ENCODE assay signal across 13 mouse cellular contexts in genomic region chr10:40525616-40526155, GRCm38 (mm10). TPM values are rescaled to one million over a fixed set of nuclear protein-coding genes. Genes with fewer than 3 reads are reported as not detected.
DNase-seq lines count a peak whose midpoint lies in the region; ATAC-seq and TF ChIP-seq lines count a peak whose summit lies in the region.
"Had no signal": no experiment of that assay in that cellular context is flagged by ENCODE, and none has a peak within 500 bp of the region (broad histone marks: within the 10 kb centered on the region; RNA-seq: fewer than 3 reads in every experiment).

No protein-coding gene starts in this region.

- TF ChIP-seq RAD21 in CH12.LX (IDR thresholded peaks at IDR 0.05; ENCODE audit: low read depth, low read length), result no peak

- no peak for DNase-seq in layer of hippocampus, adult 2 months (ENCODE audit: low spot score in 2 of 2)
- no peak for DNase-seq in layer of hippocampus, adult 8-10 months (ENCODE audit: low spot score in 2 of 2)
- DNase-seq in CH12.LX (ENCODE audit: extremely low read depth) (no peak), MN1 (ENCODE audit: low spot score) (peak; percentile 62)
- DNase-seq in retina, postnatal 1 day, result no peak
- no peak for DNase-seq in cerebellum, postnatal 25 days

- dilution Hi-C loops in CH12.LX (cut with MboI; ENCODE audit: extremely low pct_ligation_motif_present, extremely low pct_unique_long_range_greater_than_20kb, low sequenced_read_pairs), result no loop called here

- no peak overlapping the region for H3K4me3 ChIP-seq in layer of hippocampus, adult 2 months
- H3K4me3 ChIP-seq in CH12.LX (replicated peaks in 1 of 3; ENCODE audit: low read depth in 2 of 3, low read length in 2 of 3, poor library complexity in 1 of 3) (no peak overlapping the region), macrophage (ENCODE audit: inconsistent target) (no peak overlapping the region)
- no peak overlapping the region for H3K4me3 ChIP-seq in kidney, embryonic 16.5 days (ENCODE audit: low read length)
- H3K4me3 ChIP-seq: myocyte had no signal

- H3K27me3 ChIP-seq in CH12.LX (replicated peaks), result no peaks in the 10 kb centered on the region
- no peaks in the 10 kb centered on the region for H3K27me3 ChIP-seq in kidney, embryonic 16.5 days (ENCODE audit: insufficient read depth, low read length)

- TF ChIP-seq POLR2A in CH12.LX (IDR thresholded peaks at IDR 0.05; ENCODE audit: low read depth, low read length), result no peak

- no peaks in the 10 kb centered on the region for H3K9me3 ChIP-seq in CH12.LX (replicated peaks; ENCODE audit: low read length)
- no peaks in the 10 kb centered on the region for H3K9me3 ChIP-seq in kidney, embryonic 16.5 days (ENCODE audit: low read length)

- TF ChIP-seq EP300 in CH12.LX (IDR thresholded peaks at IDR 0.05; ENCODE audit: low read length), result no peak

- H3K9ac ChIP-seq in CH12.LX (ENCODE audit: insufficient read depth, low read depth), result no peak overlapping the region; the same call in 1 of the 2 replicates
- no peak overlapping the region for H3K9ac ChIP-seq in kidney, embryonic 16.5 days (replicated peaks; ENCODE audit: low read length)

- H3K36me3 ChIP-seq in CH12.LX (replicated peaks in 1 of 2; ENCODE audit: control insufficient read depth in 1 of 2, insufficient read depth in 1 of 2, low read length in 1 of 2) (no peaks in the 10 kb centered on the region), macrophage (ENCODE audit: inconsistent target) (no peaks in the 10 kb centered on the region)
- H3K36me3 ChIP-seq in kidney, embryonic 16.5 days (ENCODE audit: insufficient read depth, low read length), result no peaks in the 10 kb centered on the region

- ATAC-seq in kidney, embryonic 16.5 days (ENCODE audit: low FRiP score, low TSS enrichment), result no peak

- peaks cover 6 to 39% of the 10 kb centered on the region in 2 experiments for H3K4me1 ChIP-seq in CH12.LX (ENCODE audit: control insufficient read depth in 1 of 2, insufficient read depth in 2 of 2)
- peaks cover 19% of the 10 kb centered on the region; the same call in 1 of the 2 replicates for H3K4me1 ChIP-seq in kidney, embryonic 16.5 days (ENCODE audit: insufficient read depth, low read length)

- 6% methylated on average over 9 of the region's 9 CpGs for WGBS in macrophage (ENCODE audit: missing documents)
- WGBS in kidney, embryonic 16.5 days, result 61% methylated on average over 9 of the region's 9 CpGs

- no peaks in the 10 kb centered on the region for H3K79me2 ChIP-seq in CH12.LX (replicated peaks; ENCODE audit: control insufficient read depth, extremely low read depth, insufficient read depth, poor library complexity, severe bottlenecking)
- H3K79me2 ChIP-seq in macrophage (ENCODE audit: inconsistent target), result no peaks in the 10 kb centered on the region

- H3K4me2 ChIP-seq in CH12.LX (ENCODE audit: insufficient read depth, low read depth, poor library complexity, severe bottlenecking), result peak overlapping the region; percentile 59; the same call in 1 of the 2 replicates
- H3K4me2 ChIP-seq in kidney, embryonic 16.5 days (replicated peaks; ENCODE audit: low read depth, low read length), result no peak overlapping the region

- no peak for TF ChIP-seq CTCF in layer of hippocampus, adult 2 months (conservative IDR thresholded peaks at IDR 0.05)
- TF ChIP-seq CTCF in CH12.LX (conservative IDR thresholded peaks at IDR 0.05 in 1 of 2, IDR thresholded peaks at IDR 0.05 in 1 of 2; ENCODE audit: low read depth in 2 of 2, low read length in 2 of 2), result no peak

- H3K27ac ChIP-seq in layer of hippocampus, adult 2 months, result peak overlapping the region; percentile 37
- H3K27ac ChIP-seq in CH12.LX (ENCODE audit: insufficient read depth, low read depth) (no peak overlapping the region), macrophage (peak overlapping the region; percentile 72)
- H3K27ac ChIP-seq in kidney, embryonic 16.5 days (ENCODE audit: low read length), result no peak overlapping the region

- in situ Hi-C loops in CH12.LX (cut with MboI; ENCODE audit: low pct_ligation_motif_present, low pct_unique_long_range_greater_than_20kb, low sequenced_read_pairs), result loop anchor here (5.0 to 10.0 kb wide), 2 partner anchors 268 to 471 kb away; partner anchors contain the start of gene Gtf3c6

TF ChIP-seq in CH12.LX, 34 proteins besides CTCF, POLR2A, EP300 and RAD21:
- no peak for TF ChIP-seq SMC3 (IDR thresholded peaks at IDR 0.05; ENCODE audit: low read depth, low read length)

RNA-seq across cellular contexts. Expression of gene Slc22a16, which starts 44.5 kb away (rescaled TPM):
- not detected for total RNA-seq in layer of hippocampus, adult 2 months (2021)
- not detected for total RNA-seq in layer of hippocampus, adult 8-10 months (2022)
- total RNA-seq in CH12.LX (2012; rRNA removed) (not detected in 2 replicates), CH12.LX (2014; rRNA removed) (not detected in 2 replicates)
- polyA plus RNA-seq in CH12.LX (2012; ENCODE audit: insufficient read length, low read depth) (not detected in 2 replicates), macrophage (2018) (not detected in 3 replicates)
- not detected for total RNA-seq in macrophage (2018; cell fraction: chromatin; rRNA removed)
- total RNA-seq in macrophage (2018; cell fraction: cytosol; rRNA removed), result not detected
- not detected for total RNA-seq in macrophage (2018; cell fraction: nucleus; rRNA removed)
- polyA plus RNA-seq in kidney, embryonic 16.5 days (2015; fragmentation: Nextera tagmentation; extraction: Ambion mirVana), result not detected in 2 replicates
- total RNA-seq: ES-E14; left cerebral cortex, postnatal 36 days had no signal
- polyA plus RNA-seq: heart, embryonic 16.5 days; lung, embryonic 16.5 days; myocyte had no signal

Comparison
In these comparisons a context has a peak if more than half of its experiments do, and no peak if none do; other contexts are left out.
1. H3K27ac ChIP-seq: peak in layer of hippocampus, adult 2 months (single experiment) and macrophage (single experiment); none in CH12.LX (single experiment) and kidney, embryonic 16.5 days (single experiment).